Mouse (Mus musculus) c-Kit-positive CD71-positive TER-119-negative erythroid progenitor cells, embryonic 14.5 days (primary cell): ENCODE data around the gene Medag.

Source experiments
- DNase-seq: peaks from one replicate; pipeline ENCODE4 v3.0.0-alpha.2; 2013; ENCODE audit warnings: low read depth

The Medag gene

DNA sequence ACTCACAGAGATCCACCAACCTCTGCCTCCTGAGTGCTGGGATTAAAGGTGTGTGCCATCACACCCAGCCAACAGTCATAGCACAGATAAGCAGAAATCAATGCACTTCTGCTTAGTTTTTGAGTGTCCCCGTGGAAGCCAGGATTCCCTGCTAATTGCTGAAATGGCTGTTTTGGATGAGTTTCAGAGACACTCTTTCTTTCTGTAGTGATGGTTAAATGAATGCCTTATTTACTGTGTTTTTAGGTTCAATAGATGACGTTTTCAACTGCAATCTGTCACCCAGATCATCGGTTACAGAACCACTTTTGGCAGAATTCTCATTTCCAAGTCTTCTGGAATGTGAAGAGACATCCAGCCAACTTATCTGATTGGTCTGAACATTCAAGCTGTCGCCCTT, 18.0 kb downstream of the Medag start:
- no peak for DNase-seq

DNA sequence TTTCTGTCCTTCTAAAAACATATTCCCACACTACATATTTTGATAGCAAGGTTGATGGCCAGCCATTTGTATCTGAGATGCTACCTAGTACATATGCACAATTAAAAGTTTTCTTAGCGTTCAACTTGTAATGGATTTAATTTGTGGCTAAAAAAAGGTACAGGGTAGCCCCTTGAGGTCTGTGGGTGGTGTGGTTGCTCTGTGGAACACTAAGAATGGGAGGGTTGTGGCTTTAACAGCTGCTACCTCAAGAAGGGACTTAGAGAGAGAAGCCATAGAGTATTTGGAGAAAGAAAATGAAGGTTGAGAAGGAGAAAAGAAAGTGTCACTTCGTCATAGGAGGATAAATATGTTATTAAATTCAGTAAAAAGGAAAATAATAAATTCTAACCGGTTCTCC, 19.4 kb downstream of the Medag start:
- DNase-seq: no peak

DNA sequence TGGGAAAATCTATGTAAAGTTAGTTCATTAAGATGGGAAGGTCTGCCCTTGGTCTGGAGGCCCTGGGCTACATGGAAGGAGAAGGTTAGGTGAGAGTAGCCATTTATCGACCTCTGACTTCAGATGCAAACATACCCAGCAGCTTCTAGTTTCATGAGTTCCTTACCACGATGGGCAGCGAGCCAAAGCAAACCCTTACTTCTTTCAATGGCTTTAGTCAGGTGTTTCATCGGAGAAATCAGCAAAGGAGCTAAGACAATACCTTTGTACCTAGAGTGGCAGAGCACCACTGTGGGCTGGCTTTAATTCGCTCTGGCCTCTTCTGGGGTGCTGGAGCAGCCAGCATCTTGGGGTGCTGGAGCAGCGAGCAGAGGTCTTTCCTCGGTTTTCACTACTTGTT, 22.1 kb downstream of the Medag start:
- no peak for DNase-seq

DNA sequence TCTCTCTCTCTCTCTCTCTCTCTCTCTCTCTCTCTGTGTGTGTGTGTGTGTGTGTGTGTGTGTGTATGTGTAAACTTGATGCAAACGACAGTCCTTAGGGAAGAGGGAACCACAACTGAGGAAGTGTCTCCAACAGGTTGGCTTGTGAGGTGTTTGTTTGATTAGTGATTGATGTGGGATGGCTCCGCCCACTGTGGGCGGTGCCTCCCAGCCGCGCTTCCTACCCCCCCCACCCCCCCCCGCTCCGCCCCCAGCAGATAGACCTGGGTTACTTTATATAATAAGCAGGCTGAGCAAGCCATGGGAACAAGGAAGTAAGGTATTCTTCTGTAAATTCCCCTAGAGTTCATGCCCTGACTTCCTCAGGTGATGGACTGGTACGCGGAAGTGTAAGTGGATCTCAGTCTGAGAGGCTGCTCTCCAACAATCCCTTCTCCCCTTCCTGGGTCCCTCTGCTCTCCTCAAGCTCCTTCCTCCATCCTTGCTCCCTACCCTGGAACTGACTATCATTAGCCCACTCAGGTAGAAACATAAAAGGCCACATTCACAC, 22.7 kb downstream of the Medag start:
- no peak for DNase-seq

DNA sequence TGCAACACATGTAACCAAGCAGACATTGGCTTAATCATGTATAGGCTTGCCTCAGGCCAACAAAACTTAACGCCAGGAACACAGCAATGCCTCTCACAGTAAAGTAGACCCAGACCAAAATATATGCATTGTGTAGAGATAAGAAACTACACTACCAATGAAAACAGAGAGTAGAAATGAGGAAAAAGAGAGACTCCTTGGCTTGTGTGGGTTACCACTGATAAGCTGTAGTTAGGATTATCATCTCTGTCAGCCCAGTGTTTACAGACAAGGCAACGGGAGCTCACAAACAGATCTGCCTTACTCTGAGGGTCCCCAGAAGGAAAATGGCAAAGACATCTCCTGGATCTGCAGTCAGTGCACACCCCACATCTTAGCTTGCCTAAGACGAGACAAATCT, 25.0 kb downstream of the Medag start:
- DNase-seq: no peak

DNA sequence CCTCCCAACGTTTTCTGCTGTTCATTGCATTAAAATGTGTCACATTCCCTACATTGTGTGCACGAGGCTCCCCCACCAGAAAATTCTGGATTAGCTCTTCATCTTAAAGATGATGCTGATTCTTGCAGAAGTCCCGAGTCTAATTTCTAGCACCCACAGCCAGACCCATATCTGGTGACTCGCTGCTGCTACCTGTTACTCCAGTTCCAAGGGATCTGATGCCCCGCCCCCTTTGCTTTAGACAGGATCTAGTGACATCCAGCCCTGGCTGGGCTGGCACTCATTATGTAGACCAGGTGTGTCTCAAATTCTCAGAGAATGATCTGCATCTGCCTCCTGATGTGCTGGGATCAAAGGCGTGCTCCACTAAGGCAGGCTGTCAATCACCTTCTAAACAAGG, 25.6 kb downstream of the Medag start:
- no peak for DNase-seq

DNA sequence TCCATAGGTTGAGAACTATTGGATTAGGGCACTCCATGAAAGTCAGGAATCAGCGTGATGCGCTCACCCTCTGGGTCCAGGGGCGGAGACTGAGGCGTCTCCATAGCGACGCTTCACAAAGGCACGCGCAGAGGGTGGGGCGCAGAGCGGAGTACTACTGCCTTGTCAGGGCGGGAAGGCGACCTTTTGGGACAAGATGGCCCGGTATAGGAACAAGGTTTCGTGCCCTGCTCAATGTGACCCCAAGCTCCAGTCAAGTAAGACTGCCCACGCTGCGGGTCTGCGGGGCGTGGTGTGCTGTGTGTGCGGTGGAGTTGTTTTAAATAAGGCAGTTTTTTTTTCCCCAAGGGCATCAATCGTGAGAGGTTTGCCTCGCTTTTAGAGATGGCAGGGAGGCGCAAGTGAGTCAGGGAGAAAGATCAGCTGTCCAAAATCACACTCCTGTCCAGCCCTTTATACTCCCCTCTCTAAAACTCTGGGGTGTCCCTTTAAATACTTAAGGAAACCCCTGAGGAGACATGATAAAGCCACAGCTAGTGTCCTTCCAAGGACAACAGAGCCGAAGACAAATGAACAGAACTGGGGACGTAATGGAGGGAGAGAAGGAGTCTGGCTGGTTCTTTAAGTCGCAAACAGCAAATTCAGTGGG, 28.1 kb downstream of the Medag start, which contains the start of gene Tex26:
Tex26 (plus strand) TSS at position 130 of the 649 bp plus-strand sequence.
- peak; percentile 76 for DNase-seq

DNA sequence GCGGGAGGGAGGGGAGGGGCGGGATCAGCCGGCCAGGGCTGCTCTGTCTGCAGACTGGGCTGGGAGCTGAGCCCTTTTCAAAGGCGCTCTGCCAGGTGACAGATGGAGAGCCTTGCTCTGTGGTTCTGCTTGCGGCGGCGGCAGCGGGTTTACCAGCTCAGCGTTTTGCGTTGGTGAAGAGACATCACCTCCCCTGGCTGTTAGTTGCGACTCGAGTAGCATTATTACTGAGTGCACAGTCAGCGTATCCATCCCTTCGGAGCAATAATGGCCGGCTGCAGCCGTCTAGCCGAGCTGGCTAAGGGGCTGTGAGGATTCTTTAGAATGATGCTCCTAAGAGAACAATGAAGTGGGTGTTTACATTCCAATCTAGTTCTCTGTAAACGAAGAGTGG, 28.6 kb downstream of the Medag start:
- no peak for DNase-seq

DNA sequence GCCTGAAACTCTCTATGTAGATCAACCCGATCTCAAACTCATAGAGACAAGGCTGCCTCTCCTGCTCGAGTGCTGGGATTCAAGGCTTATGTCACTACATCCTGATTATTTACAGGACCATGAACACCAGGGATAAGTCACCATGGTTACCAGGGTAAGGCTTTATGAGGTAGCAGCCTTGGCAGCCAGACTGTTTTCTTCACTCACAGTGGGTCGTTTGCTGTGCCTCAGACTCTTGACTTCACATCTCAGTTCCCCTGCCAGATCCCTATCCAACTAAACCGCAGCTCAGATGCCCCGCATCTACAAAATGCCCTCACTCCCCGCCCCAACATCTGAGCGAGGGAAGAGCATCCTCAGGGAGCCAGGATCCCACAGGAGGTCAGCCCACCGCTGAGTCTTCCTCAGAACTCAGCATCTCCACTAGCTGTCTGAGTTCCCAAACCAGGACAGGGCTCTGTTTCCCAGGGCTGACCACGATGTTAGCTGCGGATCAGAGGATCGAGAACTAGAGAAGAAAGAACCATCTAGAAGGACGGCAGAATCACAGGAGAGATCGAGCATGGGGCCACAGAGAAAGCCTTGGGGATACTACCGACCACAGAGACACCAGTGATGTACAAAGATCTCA, 30.2 kb downstream of the Medag start:
- no peak for DNase-seq

DNA sequence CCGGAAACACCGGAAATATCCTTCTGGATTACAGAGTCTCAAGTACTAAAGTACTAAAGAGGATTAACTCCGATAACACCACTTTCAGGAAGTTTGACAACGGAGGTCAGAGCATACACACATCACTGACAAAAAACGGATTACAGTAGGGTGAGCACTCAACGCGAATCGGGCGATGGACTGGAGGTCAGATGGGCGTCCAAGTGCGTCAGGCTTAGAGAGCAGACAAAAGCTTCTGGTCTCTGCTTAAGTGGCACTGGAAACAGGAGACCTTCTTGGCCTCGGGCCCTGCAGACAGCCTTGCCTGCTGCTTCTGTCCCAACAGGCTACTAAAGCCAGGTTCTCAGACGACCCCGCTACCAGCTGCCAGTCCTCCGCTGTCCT, 30.7 kb downstream of the Medag start:
- DNase-seq: no peak

DNA sequence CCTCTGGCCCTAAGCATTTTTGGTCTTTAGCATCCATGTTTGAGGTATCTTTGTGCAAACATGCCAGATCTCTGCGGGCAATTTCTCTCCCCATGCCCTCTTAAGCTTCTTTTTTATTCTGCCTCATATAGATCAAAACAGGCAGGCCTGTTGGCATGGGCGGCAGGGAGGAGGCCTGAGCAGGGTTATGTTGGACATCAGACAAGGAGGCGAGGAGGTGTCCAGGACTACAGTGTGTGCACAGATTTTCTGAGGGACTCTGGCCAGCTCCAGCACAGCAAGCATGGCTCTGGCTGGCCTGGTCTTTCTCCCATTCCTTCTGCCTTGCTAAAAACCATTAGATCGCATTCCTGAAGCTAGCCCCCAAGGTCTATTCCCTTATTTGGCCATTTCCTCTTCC, 32.9 kb downstream of the Medag start:
- DNase-seq: no peak

DNA sequence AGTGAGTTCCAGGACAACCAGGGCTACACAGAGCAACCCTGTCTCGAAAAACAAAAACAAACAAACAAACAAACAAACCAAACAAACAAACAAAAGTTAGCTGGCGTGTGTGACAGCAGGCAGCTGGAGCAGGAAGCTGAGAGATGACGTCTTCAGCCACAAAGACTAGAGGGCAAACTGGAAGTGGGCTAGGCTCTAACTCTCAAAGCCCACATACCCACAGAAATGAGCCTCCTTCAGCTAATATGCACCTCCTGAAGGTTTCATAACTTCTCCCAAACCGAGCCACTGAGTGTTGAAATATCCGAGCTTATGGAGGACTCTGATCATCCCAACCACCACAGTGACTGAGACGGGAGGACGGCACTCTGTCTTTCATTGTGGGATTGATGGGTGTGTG, 34.9 kb downstream of the Medag start:
- no peak for DNase-seq

DNA sequence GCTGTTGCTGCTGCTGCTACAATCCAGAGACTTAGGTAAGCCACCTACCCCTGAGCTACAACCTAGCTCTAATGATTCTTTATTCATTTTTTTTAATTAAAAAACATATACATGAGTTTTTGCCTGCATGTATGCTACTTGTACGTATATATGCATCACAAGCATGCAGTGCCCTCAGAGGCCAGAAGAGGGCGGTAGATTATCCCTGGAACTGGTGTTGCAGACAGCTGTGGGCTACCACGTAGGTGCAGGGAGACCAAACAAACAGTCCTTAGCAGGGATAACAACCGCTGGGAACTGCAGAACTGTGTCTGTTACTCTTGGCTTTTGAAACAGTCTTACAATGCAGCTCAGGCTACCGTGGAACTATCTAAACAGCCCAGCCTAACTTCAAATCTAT, 36.2 kb downstream of the Medag start:
- no peak for DNase-seq

DNA sequence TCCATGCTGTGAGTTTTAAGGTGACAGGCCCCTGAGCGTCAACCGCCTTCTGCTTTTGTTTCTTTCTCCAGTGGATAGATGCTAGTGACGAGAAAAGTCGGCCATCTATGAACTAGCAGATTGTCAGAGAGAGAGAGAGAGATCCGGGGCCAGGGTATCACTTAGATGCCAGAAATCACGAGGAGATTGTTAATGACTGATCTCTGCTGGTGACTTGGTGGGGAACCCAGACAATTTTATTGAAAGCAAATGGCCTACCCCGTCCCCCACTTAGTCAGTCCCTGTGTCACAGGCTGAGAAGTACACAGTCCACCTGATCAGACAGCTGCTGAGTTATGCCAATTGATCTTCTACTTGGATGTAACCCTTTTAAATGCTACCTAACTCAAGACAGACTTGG, 37.9 kb downstream of the Medag start:
- no peak for DNase-seq

DNA sequence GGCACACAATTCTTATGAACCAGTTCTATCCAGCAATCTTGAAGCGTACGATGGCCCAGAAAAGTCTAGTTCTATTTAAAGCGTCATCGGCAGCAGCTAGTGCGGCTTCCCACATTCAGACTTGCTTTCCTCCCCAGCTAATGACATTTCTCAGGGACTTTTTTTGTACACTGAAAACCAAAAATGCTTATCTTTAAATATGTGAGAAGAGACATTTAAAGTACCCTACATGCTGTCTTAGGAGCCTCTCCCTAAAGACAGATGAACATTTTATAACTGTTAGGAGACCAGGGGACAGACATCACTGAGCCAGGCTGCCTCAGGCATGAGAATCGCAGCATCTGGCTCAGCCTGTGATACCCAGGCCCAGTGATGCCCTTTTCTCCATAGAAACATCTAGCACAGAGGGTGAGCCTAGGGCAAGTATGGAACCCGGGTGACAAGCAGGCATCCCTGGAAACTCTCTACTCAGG, 39.7 kb downstream of the Medag start:
- no peak for DNase-seq

DNA sequence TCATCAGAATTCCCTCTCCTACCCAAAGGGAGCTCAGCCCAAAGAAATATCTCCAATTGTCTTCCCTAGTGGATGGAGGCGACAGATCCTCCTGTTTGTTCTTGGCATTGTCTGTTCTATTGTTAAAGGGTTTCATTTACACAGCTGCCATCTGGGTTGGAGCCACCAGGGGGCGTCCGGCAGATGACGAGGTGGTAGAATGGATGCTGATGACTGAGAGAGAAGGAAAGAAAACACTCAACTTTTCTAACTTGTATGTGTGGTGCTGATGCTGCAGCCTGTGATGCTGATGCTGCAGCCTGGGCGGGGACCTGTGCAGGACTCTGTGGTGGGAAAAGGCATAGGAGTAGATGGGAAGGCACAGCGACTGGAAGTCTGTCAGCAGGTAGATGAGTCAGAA, 42.7 kb downstream of the Medag start:
- peak; percentile 41 for DNase-seq

DNA sequence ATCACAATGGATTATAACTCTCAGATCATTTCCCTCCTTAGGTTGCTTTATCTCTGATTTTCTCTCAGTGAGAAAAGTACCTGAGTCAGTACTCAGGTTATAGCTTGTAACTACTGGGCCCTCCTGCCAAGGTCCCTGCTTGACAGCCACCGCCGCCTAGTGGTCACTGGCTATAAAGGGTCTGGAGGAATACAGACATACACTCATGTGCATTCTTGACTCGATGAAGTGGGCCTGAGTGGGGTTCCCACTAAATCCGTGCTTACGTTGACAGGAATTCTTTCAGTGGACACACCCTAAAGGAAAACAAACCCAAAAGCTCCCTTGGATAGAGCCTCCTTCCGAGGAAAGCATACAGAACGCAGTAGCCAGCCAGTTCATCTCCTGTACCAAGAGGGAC, 45.0 kb downstream of the Medag start:
- DNase-seq: no peak

DNA sequence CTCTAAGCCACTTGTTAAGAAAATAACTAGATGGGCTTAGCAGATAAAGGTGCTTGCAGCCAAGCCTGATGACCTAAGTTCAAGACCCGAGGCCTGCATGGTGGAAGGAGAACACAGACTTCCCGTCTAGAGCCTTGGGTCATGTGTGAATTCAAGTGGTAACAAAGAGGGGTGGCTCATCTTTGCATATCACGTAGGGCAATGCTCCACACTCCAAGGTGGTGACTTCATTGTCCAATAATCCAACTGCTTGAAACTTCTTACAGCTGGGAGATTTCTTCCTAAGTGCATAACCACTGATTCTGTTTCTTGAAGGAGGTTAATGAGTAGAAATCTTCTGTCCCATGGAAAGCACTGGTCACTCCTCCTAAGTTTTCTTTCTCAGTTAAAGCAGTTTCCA, 50.5 kb downstream of the Medag start:
- DNase-seq: no peak

DNA sequence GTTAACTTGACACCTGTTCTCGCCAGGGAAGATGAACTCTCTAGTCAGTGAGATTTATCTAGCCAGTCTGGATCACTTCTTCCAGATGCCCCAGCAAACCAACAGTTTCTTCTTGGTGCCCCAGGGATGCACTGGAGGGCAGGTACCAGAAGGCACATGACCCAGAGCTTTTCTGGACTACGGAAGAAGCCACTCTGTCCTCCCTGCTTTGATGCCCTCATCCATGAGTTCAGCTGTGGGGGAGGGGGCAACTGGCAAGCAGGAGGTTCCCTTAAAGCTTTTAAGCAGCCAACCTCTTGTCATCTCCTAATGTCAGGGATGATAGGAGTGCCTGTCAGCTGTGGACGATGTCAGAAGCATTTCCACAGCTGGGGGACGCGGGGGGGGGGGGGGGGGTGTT, 53.8 kb downstream of the Medag start:
- no peak for DNase-seq

DNA sequence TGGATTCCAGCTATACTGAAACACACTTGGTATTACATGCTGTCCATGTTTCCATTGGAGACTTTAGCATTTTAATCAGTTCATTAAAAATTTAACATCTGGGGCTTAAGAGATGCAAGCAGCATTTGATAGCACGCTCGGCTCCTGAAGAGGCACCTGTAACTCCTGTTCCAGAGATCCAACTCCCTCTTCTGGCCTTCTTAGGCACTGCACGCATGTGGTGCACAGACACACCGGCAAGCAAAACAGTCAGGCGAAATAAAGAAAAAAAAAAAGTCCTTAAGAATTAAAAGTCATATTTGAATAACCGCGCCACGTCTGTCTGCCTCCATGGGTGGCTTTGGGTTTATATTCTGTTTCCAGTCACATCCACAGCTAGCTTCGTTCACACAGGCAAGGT, 62.6 kb downstream of the Medag start:
- no peak for DNase-seq

DNA sequence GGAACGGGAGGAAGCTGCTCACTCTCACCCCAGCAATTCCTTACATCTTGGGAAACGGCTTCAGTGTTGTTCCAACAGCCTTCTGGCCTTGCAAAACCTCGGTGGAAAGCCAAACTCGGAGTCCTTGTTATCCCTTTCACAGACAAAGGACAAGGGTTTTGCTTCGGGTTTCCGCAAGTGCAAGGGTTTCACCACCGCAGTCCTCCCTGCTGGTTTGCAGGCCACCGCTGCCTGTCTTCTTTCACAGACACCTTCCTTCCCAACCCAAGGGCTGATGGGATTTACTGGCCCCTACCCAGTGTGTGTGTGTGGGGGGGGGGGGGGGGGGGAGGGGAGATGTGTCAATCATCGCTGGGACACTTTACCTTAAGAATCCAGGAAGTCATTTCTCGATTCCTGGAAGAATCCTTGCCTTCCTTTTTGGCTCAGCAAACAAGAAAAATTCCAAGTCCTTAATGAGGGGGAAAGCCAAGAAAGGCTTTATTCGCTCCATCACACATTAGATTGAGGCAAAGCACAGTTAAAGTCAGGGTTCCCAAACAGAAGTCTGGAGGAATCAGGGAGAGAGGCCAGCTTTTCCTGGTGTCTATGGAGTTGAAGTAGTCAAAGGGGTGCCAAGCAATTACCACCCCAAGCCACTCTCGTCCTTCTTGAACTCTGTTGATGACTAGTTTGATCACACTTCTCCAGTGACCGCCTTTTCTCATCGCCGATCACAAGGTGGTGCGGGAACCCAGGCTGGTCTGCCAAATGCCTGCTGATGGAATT, 63.3 kb downstream of the Medag start:
- no peak for DNase-seq
